Mouse (Mus musculus) heart, postnatal 0 days (tissue): Measurements from ENCODE around the gene H2-DMb1. TPM values are rescaled to one million over a fixed set of nuclear protein-coding genes. Genes with fewer than 3 reads are reported as not detected.
A peak's percentile ranks its signal among the peaks of the same experiment; 100 is the strongest.

Source experiments
- ATAC-seq: fragments of 200-750 bp; cut with Nextera tagmentation; 2 replicates; pipeline ENCODE4 v1.8.0; 2017; ENCODE audit warnings: low read depth, moderate number of reproducible peaks, moderate library complexity; ENCODE audit not compliant: insufficient read depth
- DNase-seq: peaks from one replicate; pipeline ENCODE4 v3.0.0-alpha.2; 2016; ENCODE audit warnings: low spot score
- H3K27ac ChIP-seq: fragments of 300-500 bp; sonication (generic); 2 replicates; pipeline ENCODE4 v1.5.1; 2014; ENCODE audit warnings: low read depth, mild to moderate bottlenecking
- H3K27me3 ChIP-seq: fragments of 300-500 bp; sonication (generic); 2 replicates; pipeline ENCODE4 v1.6.1; 2014; ENCODE audit warnings: low read length, mixed read lengths; ENCODE audit not compliant: control insufficient read depth, insufficient read depth
- H3K36me3 ChIP-seq: fragments of 300-500 bp; sonication (generic); replicated peaks from 2 replicates; pipeline ENCODE4 v1.6.1; 2014; ENCODE audit warnings: low read length, mixed read lengths; ENCODE audit not compliant: control insufficient read depth, insufficient read depth
- H3K4me1 ChIP-seq: fragments of 300-500 bp; sonication (generic); 2 replicates; pipeline ENCODE4 v1.6.1; 2014; ENCODE audit warnings: antibody characterized with exemption; ENCODE audit not compliant: control insufficient read depth, insufficient read depth
- H3K4me2 ChIP-seq: fragments of 300-500 bp; sonication (generic); 2 replicates; pipeline ENCODE4 v1.6.1; 2014; ENCODE audit warnings: low read depth, mild to moderate bottlenecking, low read length, moderate library complexity
- H3K4me3 ChIP-seq: fragments of 300-500 bp; sonication (generic); 2 replicates; pipeline ENCODE4 v1.5.1; 2014; ENCODE audit warnings: low read depth, low read length
- H3K9ac ChIP-seq: fragments of 300-500 bp; sonication (generic); replicated peaks from 2 replicates; pipeline ENCODE4 v1.6.1; 2014; ENCODE audit warnings: low read depth, low read length, mixed read lengths
- H3K9me3 ChIP-seq: fragments of 300-500 bp; sonication (generic); replicated peaks from 2 replicates; pipeline ENCODE4 v1.6.1; 2016; ENCODE audit warnings: low read length; ENCODE audit not compliant: control insufficient read depth
- CTCF ChIP-seq: IDR thresholded peaks from 2 replicates; pipeline ENCODE4 v1.5.1; 2016; ENCODE audit warnings: antibody characterized with exemption, control low read depth, low read depth
- EP300 ChIP-seq: IDR thresholded peaks from 2 replicates; pipeline ENCODE4 v1.6.1; 2016; ENCODE audit warnings: antibody characterized with exemption, low read depth
- WGBS: fragments of 180-500 bp; shearing (Covaris S2); extraction: QIAGEN DNeasy Blood & Tissue Kit; methylation state at CpG from one replicate; pipeline ENCODE4 v1.1.7; 2014; 5-methylcytosine and 5-hydroxymethylcytosine counted together
- polyA plus RNA-seq: library from polyadenylated mRNA; unstranded; fragments of >200 nt; fragmentation: Nextera tagmentation; extraction: Ambion mirVana; gene quantifications from 2 replicates; pipeline ENCODE4 v1.2.1, GENCODE M21; 2015
- total RNA-seq: library from RNA; depleted of rRNA; stranded (reverse); fragments of >200 nt; gene quantifications from 2 replicates; pipeline ENCODE4 v1.2.3, GENCODE M21; 2014; ENCODE audit warnings: low replicate concordance

Gene H2-DMb1
- total and polyA plus RNA-seq, 2 experiments from 2014 or later, result 0.90 TPM; not detected in 1

GRCm38 (mm10) chr17:34117421-34118112 is 35.3 kb upstream of the H2-DMb1 start:
- Histone ChIP-seq H3K27ac (0 out of 2 replicates have a peak overlapping the region, but pooled peaks have one; percentile 77), H3K9me3 (no peaks in the 10 kb centered on the region), H3K27me3 (no peaks in the 10 kb centered on the region), H3K4me1 (peaks cover 9% of the 10 kb centered on the region; the same call in 1 of the 2 replicates), H3K4me2 (peak overlapping the region; percentile 82), H3K9ac (peak overlapping the region; percentile 86), H3K36me3 (peaks cover 57% of the 10 kb centered on the region), H3K4me3 (peak overlapping the region; percentile 95)
- no peak for ATAC-seq
- peak; percentile 51 for DNase-seq
- WGBS, result under 1% methylated on average over 5 of the region's 5 CpGs
- TF ChIP-seq CTCF (no peak), EP300 (no peak)

- H3K4me2 ChIP-seq, result peak overlapping the region; percentile 82
- peaks cover 9% of the 10 kb centered on the region; the same call in 1 of the 2 replicates for H3K4me1 ChIP-seq
- no peak for ATAC-seq
- 1% methylated on average over 66 of the region's 67 CpGs for WGBS
- H3K27me3 ChIP-seq, result no peaks in the 10 kb centered on the region
- H3K9me3 ChIP-seq, result no peaks in the 10 kb centered on the region
- no peak for TF ChIP-seq CTCF
- no peak for TF ChIP-seq EP300
- H3K9ac ChIP-seq, result peak overlapping the region; percentile 86
- H3K27ac ChIP-seq, result peak overlapping the region; percentile 77
- H3K36me3 ChIP-seq, result peaks cover 49% of the 10 kb centered on the region
- DNase-seq, result no peak
- H3K4me3 ChIP-seq, result peak overlapping the region; percentile 95
These were observed 34.6 kb upstream of the H2-DMb1 start for GRCm38 (mm10) chr17:34118113-34118872.

GRCm38 (mm10) chr17:34118873-34119248 is 34.0 kb upstream of the H2-DMb1 start:
- peaks cover 9% of the 10 kb centered on the region; the same call in 1 of the 2 replicates for H3K4me1 ChIP-seq
- H3K4me3 ChIP-seq, result peak overlapping the region; percentile 95
- no peaks in the 10 kb centered on the region for H3K9me3 ChIP-seq
- H3K27ac ChIP-seq, result peak overlapping the region; percentile 77
- H3K27me3 ChIP-seq, result no peaks in the 10 kb centered on the region
- H3K9ac ChIP-seq, result peak overlapping the region; percentile 86
- H3K36me3 ChIP-seq, result peaks cover 44% of the 10 kb centered on the region
- ATAC-seq, result peak; percentile 18
- peak overlapping the region; percentile 82 for H3K4me2 ChIP-seq
- DNase-seq, result no peak
- TF ChIP-seq EP300 (no peak), CTCF (no peak)
- WGBS, result 2% methylated on average over 38 of the region's 38 CpGs

GRCm38 (mm10) chr17:34119249-34120179 is 33.4 kb upstream of the H2-DMb1 start, which contains the start of gene H2-DMa:
H2-DMa (plus strand) TSS chr17:34119541.
- H3K36me3 ChIP-seq, result peaks cover 37% of the 10 kb centered on the region
- peak within 1 kb of the TSS; percentile 95 for H3K4me3 ChIP-seq
- TF ChIP-seq CTCF, result no peak
- peak; percentile 86 for TF ChIP-seq EP300
- no peaks in the 10 kb centered on the region for H3K27me3 ChIP-seq
- ATAC-seq, result peak; percentile 71
- peak; percentile 98 for DNase-seq
- no peaks in the 10 kb centered on the region for H3K9me3 ChIP-seq
- under 1% methylated on average over 96 of the region's 96 CpGs for WGBS
- H3K4me1 ChIP-seq, result peaks cover 9% of the 10 kb centered on the region; the same call in 1 of the 2 replicates
- peak within 1 kb of the TSS; percentile 97 for H3K9ac ChIP-seq
- peak within 1 kb of the TSS; percentile 100 for H3K27ac ChIP-seq
- peak within 1 kb of the TSS; percentile 90 for H3K4me2 ChIP-seq
